Mouse (Mus musculus) CH12.LX (cell line): ENCODE measurements around the gene Hist1h2bc. TPM values are rescaled to one million over a fixed set of nuclear protein-coding genes. Genes with fewer than 3 reads are reported as not detected.

Source experiments
- DNase-seq: peaks from one replicate; pipeline ENCODE4 v3.0.0-alpha.2; 2013; ENCODE audit errors: extremely low read depth
- H3K27ac ChIP-seq: 2 replicates; pipeline ENCODE4 v1.5.1; 2012; ENCODE audit warnings: low read depth, mild to moderate bottlenecking, control low read depth, moderate library complexity; ENCODE audit not compliant: insufficient read depth
- H3K27me3 ChIP-seq: replicated peaks from 2 replicates; pipeline ENCODE3; 2012; ENCODE audit warnings: inconsistent platforms
- H3K36me3 ChIP-seq, 2 experiments: replicated peaks in 1 of 2; 2 replicates each; pipeline versions ENCODE3 to v1.6.1; 2012; ENCODE audit warnings: inconsistent platforms in 1 of 2, low read length in 1 of 2, mild to moderate bottlenecking in 1 of 2, mixed read lengths in 1 of 2, moderate library complexity in 1 of 2; ENCODE audit not compliant: control insufficient read depth in 1 of 2, insufficient read depth in 1 of 2
- H3K4me1 ChIP-seq, 2 experiments: 2 replicates each; pipeline ENCODE4 v1.6.1; 2012; ENCODE audit warnings: inconsistent platforms in 1 of 2, moderate library complexity in 1 of 2; ENCODE audit not compliant: insufficient read depth in 2 of 2, control insufficient read depth in 1 of 2
- H3K4me2 ChIP-seq: 2 replicates; pipeline ENCODE4 v1.6.1; 2012; ENCODE audit warnings: low read depth, mild to moderate bottlenecking, control low read depth; ENCODE audit not compliant: poor library complexity, insufficient read depth, severe bottlenecking
- H3K4me3 ChIP-seq, 3 experiments: fragments of 150-350 bp in 1 of 3; sonication (generic) in 1 of 3; replicated peaks in 1 of 3; 2 replicates each; pipeline versions ENCODE3 to v1.5.1; 2011 to 2012; ENCODE audit warnings: low read depth in 2 of 3, low read length in 2 of 3, mild to moderate bottlenecking in 2 of 3, moderate library complexity in 2 of 3, control low read depth in 1 of 3, improper control_type of control experiment in 1 of 3, inconsistent platforms in 1 of 3, mixed read lengths in 1 of 3; ENCODE audit not compliant: poor library complexity in 1 of 3
- H3K79me2 ChIP-seq: replicated peaks from 2 replicates; pipeline ENCODE4 v1.6.1; 2012; ENCODE audit warnings: mild to moderate bottlenecking, moderate library complexity; ENCODE audit not compliant: control insufficient read depth, poor library complexity, insufficient read depth, severe bottlenecking; ENCODE audit errors: extremely low read depth
- H3K9ac ChIP-seq: 2 replicates; pipeline ENCODE4 v1.6.1; 2012; ENCODE audit warnings: low read depth, mild to moderate bottlenecking, control low read depth, moderate library complexity; ENCODE audit not compliant: insufficient read depth
- H3K9me3 ChIP-seq: replicated peaks from 2 replicates; pipeline ENCODE3; 2012; ENCODE audit warnings: low read length, inconsistent platforms, mixed read lengths
- BHLHE40 ChIP-seq: IDR thresholded peaks from 2 replicates; pipeline ENCODE4 v1.6.1; 2011; ENCODE audit warnings: mild to moderate bottlenecking, low read depth, low read length, improper control_type of control experiment
- CHD1 ChIP-seq: IDR thresholded peaks from 2 replicates; pipeline ENCODE4 v1.6.1; 2012; ENCODE audit warnings: low read depth, low read length, improper control_type of control experiment, inconsistent platforms
- CHD2 ChIP-seq: IDR thresholded peaks from 2 replicates; pipeline ENCODE4 v1.6.1; 2011; ENCODE audit warnings: low read length, improper control_type of control experiment
- E2F4 ChIP-seq: IDR thresholded peaks from 2 replicates; pipeline ENCODE4 v1.6.1; 2011; ENCODE audit warnings: low read depth, low read length, improper control_type of control experiment; ENCODE audit not compliant: insufficient replicate concordance
- ELF1 ChIP-seq: IDR thresholded peaks from 2 replicates; pipeline ENCODE4 v1.6.1; 2014; ENCODE audit warnings: low read depth, mild to moderate bottlenecking, inconsistent platforms, low read length, improper control_type of control experiment
- EP300 ChIP-seq: IDR thresholded peaks from 2 replicates; pipeline ENCODE4 v1.6.1; 2011; ENCODE audit warnings: low read length, improper control_type of control experiment
- HCFC1 ChIP-seq: IDR thresholded peaks from 2 replicates; pipeline ENCODE4 v1.6.1; 2012; ENCODE audit warnings: low read depth, mild to moderate bottlenecking, inconsistent platforms, low read length, improper control_type of control experiment
- IRF4 ChIP-seq: IDR thresholded peaks from 2 replicates; pipeline ENCODE4 v1.6.1; 2014; ENCODE audit warnings: low read depth, mild to moderate bottlenecking, inconsistent platforms, low read length, improper control_type of control experiment
- JUN ChIP-seq: IDR thresholded peaks from 2 replicates; pipeline ENCODE4 v1.6.1; 2011; ENCODE audit warnings: low read depth, mild to moderate bottlenecking, low read length, improper control_type of control experiment, moderate library complexity; ENCODE audit not compliant: insufficient read depth
- KAT2A ChIP-seq: IDR thresholded peaks from 2 replicates; pipeline ENCODE4 v1.6.1; 2012; ENCODE audit warnings: low read length, improper control_type of control experiment, inconsistent platforms; ENCODE audit not compliant: insufficient replicate concordance
- MAFK ChIP-seq: IDR thresholded peaks from 2 replicates; pipeline ENCODE4 v1.6.1; 2011; ENCODE audit warnings: low read length, improper control_type of control experiment; ENCODE audit not compliant: insufficient replicate concordance
- MAX ChIP-seq: IDR thresholded peaks from 2 replicates; pipeline ENCODE4 v1.6.1; 2011; ENCODE audit warnings: low read length, improper control_type of control experiment
- MAZ ChIP-seq: IDR thresholded peaks from 2 replicates; pipeline ENCODE4 v1.6.1; 2012; ENCODE audit warnings: low read depth, mild to moderate bottlenecking, inconsistent platforms, low read length, improper control_type of control experiment, moderate library complexity
- MEF2A ChIP-seq: IDR thresholded peaks from 2 replicates; pipeline ENCODE4 v1.6.1; 2014; ENCODE audit warnings: low read depth, mild to moderate bottlenecking, inconsistent platforms, low read length, improper control_type of control experiment, borderline replicate concordance
- MXI1 ChIP-seq: IDR thresholded peaks from 2 replicates; pipeline ENCODE4 v1.6.1; 2011; ENCODE audit warnings: mild to moderate bottlenecking, low read depth, low read length, improper control_type of control experiment
- MYC ChIP-seq: IDR thresholded peaks from 2 replicates; pipeline ENCODE4 v1.6.1; 2011; ENCODE audit warnings: low read depth, mild to moderate bottlenecking, improper control_type of control experiment, low read length
- NELFE ChIP-seq: IDR thresholded peaks from 2 replicates; pipeline ENCODE4 v1.6.1; 2011; ENCODE audit warnings: low read depth, low read length, improper control_type of control experiment
- NRF1 ChIP-seq: IDR thresholded peaks from 2 replicates; pipeline ENCODE4 v1.6.1; 2014; ENCODE audit warnings: low read depth, mild to moderate bottlenecking, inconsistent platforms, low read length, improper control_type of control experiment, moderate library complexity
- POLR2A ChIP-seq: IDR thresholded peaks from 2 replicates; pipeline ENCODE4 v1.6.1; 2011; ENCODE audit warnings: low read depth, mild to moderate bottlenecking, improper control_type of control experiment, low read length
- POLR2AphosphoS2 ChIP-seq: IDR thresholded peaks from 2 replicates; pipeline ENCODE4 v1.6.1; 2011; ENCODE audit warnings: low read depth, low read length, improper control_type of control experiment
- RAD21 ChIP-seq: IDR thresholded peaks from 2 replicates; pipeline ENCODE4 v1.6.1; 2011; ENCODE audit warnings: low read depth, mild to moderate bottlenecking, low read length, improper control_type of control experiment, moderate library complexity
- RCOR1 ChIP-seq: conservative IDR thresholded peaks from 2 replicates; pipeline ENCODE4 v1.6.1; 2012; ENCODE audit warnings: low read depth, mild to moderate bottlenecking, inconsistent platforms, low read length, improper control_type of control experiment
- SIN3A ChIP-seq: IDR thresholded peaks from 2 replicates; pipeline ENCODE4 v1.6.1; 2012; ENCODE audit warnings: low read length, improper control_type of control experiment, inconsistent platforms
- SMC3 ChIP-seq: IDR thresholded peaks from 2 replicates; pipeline ENCODE4 v1.6.1; 2011; ENCODE audit warnings: low read depth, low read length, improper control_type of control experiment
- TBP ChIP-seq: conservative IDR thresholded peaks from 2 replicates; pipeline ENCODE4 v1.6.1; 2011; ENCODE audit warnings: low read depth, low read length, improper control_type of control experiment
- TCF12 ChIP-seq: IDR thresholded peaks from 2 replicates; pipeline ENCODE4 v1.6.1; 2014; ENCODE audit warnings: low read depth, mild to moderate bottlenecking, inconsistent platforms, low read length, improper control_type of control experiment
- UBTF ChIP-seq: IDR thresholded peaks from 2 replicates; pipeline ENCODE4 v1.6.1; 2012; ENCODE audit warnings: low read depth, mild to moderate bottlenecking, inconsistent platforms, low read length, improper control_type of control experiment, moderate library complexity
- USF1 ChIP-seq: IDR thresholded peaks from 2 replicates; pipeline ENCODE4 v1.6.1; 2014; ENCODE audit warnings: low read depth, mild to moderate bottlenecking, inconsistent platforms, low read length, improper control_type of control experiment
- USF2 ChIP-seq: conservative IDR thresholded peaks from 2 replicates; pipeline ENCODE4 v1.6.1; 2011; ENCODE audit warnings: low read depth, low read length, improper control_type of control experiment
- ZKSCAN1 ChIP-seq: IDR thresholded peaks from 2 replicates; pipeline ENCODE4 v1.6.1; 2012; ENCODE audit warnings: low read depth, inconsistent platforms, low read length, improper control_type of control experiment, borderline replicate concordance
- ZMIZ1 ChIP-seq: IDR thresholded peaks from 2 replicates; pipeline ENCODE4 v1.6.1; 2012; ENCODE audit warnings: low read depth, mild to moderate bottlenecking, inconsistent platforms, low read length, improper control_type of control experiment
- dilution Hi-C: fragments of 300-500 bp; cut with MboI; formaldehyde crosslinking; loops from 2 replicates; pipeline ENCODE4 v1.14.3; 2020; ENCODE audit warnings: low sequenced_read_pairs; ENCODE audit not compliant: extremely low pct_unique_long_range_greater_than_20kb, extremely low pct_ligation_motif_present
- in situ Hi-C: fragments of 300-500 bp; cut with MboI; formaldehyde crosslinking; loops from 3 replicates; pipeline ENCODE4 v1.14.3; 2019; ENCODE audit warnings: low sequenced_read_pairs, low pct_ligation_motif_present, low pct_unique_long_range_greater_than_20kb, mixed read lengths
- polyA plus RNA-seq: library from polyadenylated mRNA; unstranded; fragments of >175 nt; gene quantifications from 2 replicates; pipeline ENCODE4 v1.2.1, GENCODE M21; 2012; ENCODE audit warnings: low read depth; ENCODE audit not compliant: insufficient read length
- total RNA-seq, 2 experiments: library from RNA; depleted of rRNA; stranded (reverse); fragments of 300-350 nt in 1 of 2; fragments of >200 nt in 1 of 2; gene quantifications; 2 replicates each; pipeline ENCODE4 v1.2.3; 2012 to 2014

The Hist1h2bc gene
- total and polyA plus RNA-seq, 3 experiments, result 2.2 to 436 (median 17.4) TPM

DNA sequence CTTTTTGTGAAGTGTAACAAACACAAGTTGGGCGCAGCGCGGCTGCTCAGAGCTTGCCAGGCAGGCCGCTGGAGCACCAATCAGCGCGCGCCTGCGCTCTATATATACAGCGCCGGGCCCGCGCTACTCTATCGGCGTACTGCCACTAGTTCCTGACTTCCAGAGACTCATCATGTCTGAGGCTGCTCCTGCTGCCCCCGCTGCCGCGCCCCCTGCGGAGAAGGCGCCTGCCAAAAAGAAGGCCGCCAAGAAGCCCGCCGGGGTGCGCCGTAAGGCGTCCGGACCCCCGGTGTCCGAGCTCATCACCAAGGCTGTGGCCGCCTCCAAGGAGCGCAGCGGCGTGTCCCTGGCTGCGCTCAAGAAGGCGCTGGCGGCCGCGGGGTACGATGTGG is 54.7 kb downstream of the Hist1h2bc start, which contains the start of gene Hist1h1c (continued):
- TF ChIP-seq JUN, result no peak
- no peak for TF ChIP-seq MYC
- TF ChIP-seq MAX, result no peak; the same call in 1 of the 2 replicates
- TF ChIP-seq ZKSCAN1, result no peak
- TF ChIP-seq TBP, result peak; percentile 98
- TF ChIP-seq CHD1, result no peak
- TF ChIP-seq SIN3A, result peak; percentile 21; the same call in 1 of the 2 replicates
- peak; percentile 90; the same call in 1 of the 2 replicates for TF ChIP-seq RCOR1
- TF ChIP-seq, all 38 proteins: peak for 20

DNA sequence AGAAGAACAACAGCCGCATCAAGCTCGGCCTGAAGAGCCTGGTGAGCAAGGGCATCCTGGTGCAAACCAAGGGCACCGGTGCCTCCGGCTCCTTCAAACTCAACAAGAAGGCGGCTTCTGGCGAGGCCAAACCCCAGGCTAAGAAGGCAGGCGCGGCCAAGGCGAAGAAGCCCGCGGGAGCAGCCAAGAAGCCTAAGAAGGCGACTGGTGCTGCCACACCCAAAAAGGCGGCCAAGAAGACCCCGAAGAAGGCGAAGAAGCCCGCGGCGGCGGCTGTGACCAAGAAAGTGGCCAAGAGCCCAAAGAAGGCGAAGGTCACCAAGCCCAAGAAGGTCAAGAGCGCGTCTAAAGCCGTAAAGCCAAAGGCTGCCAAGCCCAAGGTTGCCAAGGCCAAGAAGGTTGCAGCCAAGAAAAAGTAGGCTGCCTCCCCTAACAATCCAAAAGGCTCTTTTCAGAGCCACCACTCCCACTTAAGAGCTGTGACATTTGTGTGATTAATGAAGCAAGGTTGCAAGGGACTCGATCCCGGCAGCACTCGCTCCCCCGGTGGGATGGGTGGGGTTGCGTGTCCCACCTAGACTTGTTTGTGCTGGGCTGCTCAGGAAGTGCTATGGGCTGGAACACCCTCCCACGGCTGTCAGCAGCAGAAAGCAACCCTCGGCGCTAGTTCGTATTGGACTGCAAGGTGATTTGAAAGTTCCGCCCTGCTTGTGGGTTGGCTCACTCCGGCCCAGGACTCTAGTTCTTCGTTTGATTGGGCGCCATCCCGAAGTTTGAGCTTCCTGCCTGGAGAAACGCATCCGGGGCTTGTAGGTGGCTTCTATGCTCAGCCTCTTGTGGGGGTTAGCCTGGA is 55.3 kb downstream of the Hist1h2bc start:
- Histone ChIP-seq H3K36me3 (no peaks in the 10 kb centered on the region), H3K4me2 (0 out of 2 replicates have a peak overlapping the region, but pooled peaks have one; percentile 84), H3K9me3 (no peaks in the 10 kb centered on the region), H3K27ac (peak overlapping the region; percentile 95), H3K4me1 (peaks cover 3 to 29% of the 10 kb centered on the region in 2 experiments; a peak in 3 of 4 replicates), H3K79me2 (no peaks in the 10 kb centered on the region), H3K9ac (peak overlapping the region; percentile 100), H3K27me3 (no peaks in the 10 kb centered on the region), H3K4me3 (peak overlapping the region; percentile 54 to 74 (median 54))
- TF ChIP-seq KAT2A (peak; percentile 66; the same call in 1 of the 2 replicates), MAZ (peak; percentile 65), RCOR1 (peak; percentile 93), USF1 (no peak; the same call in 1 of the 2 replicates), POLR2A (peak; percentile 95), MYC (peak; percentile 56; the same call in 1 of the 2 replicates), NELFE (peak; percentile 90), JUN (no peak), CHD2 (peak; percentile 95), HCFC1 (peak; percentile 69), USF2 (peak; percentile 65), SMC3 (peak; percentile 38), SIN3A (no peak; the same call in none of the 2 replicates), NRF1 (peak; percentile 50), POLR2AphosphoS2 (peak; percentile 99), ELF1 (peak; percentile 80), MXI1 (peak; percentile 84), IRF4 (peak; percentile 71; the same call in 1 of the 2 replicates), ZMIZ1 (peak; percentile 99), UBTF (peak; percentile 99), EP300 (no peak), MAFK (no peak), E2F4 (peak; percentile 93; the same call in 1 of the 2 replicates), MEF2A (0 out of 2 replicates have a peak, but pooled peaks have one; percentile 61), BHLHE40 (peak; percentile 52; the same call in 1 of the 2 replicates), TCF12 (peak; percentile 44; the same call in 1 of the 2 replicates), RAD21 (no peak)
- in situ Hi-C loops (loop anchor here (5.0 kb wide), 1 partner anchor 37 kb away; no protein-coding TSS in a partner anchor), dilution Hi-C loops (no loop called here)
- DNase-seq, result peak; percentile 96
